ENCODE assay signal across 9 mouse cellular contexts in the genomic region with DNA sequence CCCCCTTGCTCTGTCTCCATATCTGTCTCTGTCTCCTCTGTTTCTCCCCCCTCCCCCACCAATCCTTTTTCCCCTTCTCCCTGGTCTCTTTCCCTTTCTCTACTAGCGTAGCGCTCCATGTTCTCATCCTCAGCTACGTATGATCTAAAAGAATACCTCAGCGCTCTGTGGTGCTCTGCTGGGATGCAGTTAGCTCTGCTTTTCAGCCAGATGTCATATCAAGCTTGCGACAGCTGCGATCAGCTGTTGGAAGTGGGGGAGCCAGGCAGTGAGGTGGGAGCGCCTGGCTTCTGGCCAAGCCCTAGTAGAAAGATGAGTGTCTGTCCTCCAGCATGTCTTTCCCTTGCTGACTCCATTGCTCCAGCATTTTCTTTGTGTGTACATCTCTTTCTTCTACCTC.
DNase-seq lines count a peak whose midpoint lies in the region; ATAC-seq and TF ChIP-seq lines count a peak whose summit lies in the region.
"Had no signal": no experiment of that assay in that cellular context is flagged by ENCODE, and none has a peak within 500 bp of the region (broad histone marks: within the 10 kb centered on the region; RNA-seq: fewer than 3 reads in every experiment).

No protein-coding gene starts in this region.

- intact Hi-C loops in left cerebral cortex, postnatal 10 days (cut with DNase I) = no loop called here

- no peak overlapping the region for H3K9ac ChIP-seq in forebrain, postnatal 0 days
- H3K9ac ChIP-seq in hindbrain, postnatal 0 days (replicated peaks; ENCODE audit: low read length) = peak overlapping the region; percentile 17; the same call in 1 of the 2 replicates
- no peak overlapping the region for H3K9ac ChIP-seq in liver, embryonic 11.5 days (ENCODE audit: low read depth, low read length)

- DNase-seq in left cerebral cortex, postnatal 10 days (ENCODE audit: extremely low spot score in 1 of 2, low spot score in 2 of 2) = peak; percentile 4 to 37
- no peak for DNase-seq in left cerebral cortex, adult 18-20 months (ENCODE audit: low spot score in 2 of 2)
- DNase-seq in forebrain, postnatal 0 days = peak; percentile 14
- peak; percentile 48 for DNase-seq in hindbrain, postnatal 0 days (ENCODE audit: low spot score)
- peak; percentile 65 for DNase-seq in lung, postnatal 36 days
- no peak for DNase-seq in adrenal gland, adult 18-20 months (ENCODE audit: low spot score in 2 of 2)
- no peak for DNase-seq in liver, embryonic 11.5 days (ENCODE audit: low spot score)

- H3K36me3 ChIP-seq in forebrain, postnatal 0 days (ENCODE audit: insufficient read depth) = no peaks in the 10 kb centered on the region
- no peaks in the 10 kb centered on the region for H3K36me3 ChIP-seq in hindbrain, postnatal 0 days (ENCODE audit: insufficient read depth, low read length)
- H3K36me3 ChIP-seq in liver, embryonic 11.5 days (ENCODE audit: control insufficient read depth, insufficient read depth, low read length) = no peaks in the 10 kb centered on the region
- H3K36me3 ChIP-seq: G1E had no signal

- H3K4me1 ChIP-seq in forebrain, postnatal 0 days (ENCODE audit: insufficient read depth) = no peaks in the 10 kb centered on the region
- H3K4me1 ChIP-seq in hindbrain, postnatal 0 days (ENCODE audit: insufficient read depth, low read length) = no peaks in the 10 kb centered on the region; the same call in 1 of the 2 replicates
- no peaks in the 10 kb centered on the region; the same call in none of the 2 replicates for H3K4me1 ChIP-seq in liver, embryonic 11.5 days (replicated peaks; ENCODE audit: control insufficient read depth, insufficient read depth, low read length)

- no peaks in the 10 kb centered on the region for H3K27me3 ChIP-seq in forebrain, postnatal 0 days (ENCODE audit: insufficient read depth, low read length)
- H3K27me3 ChIP-seq in hindbrain, postnatal 0 days (ENCODE audit: insufficient read depth, low read length) = no peaks in the 10 kb centered on the region
- no peaks in the 10 kb centered on the region for H3K27me3 ChIP-seq in liver, embryonic 11.5 days (replicated peaks; ENCODE audit: control insufficient read depth, insufficient read depth, low read length)

- no peak overlapping the region for H3K27ac ChIP-seq in forebrain, postnatal 0 days (ENCODE audit: low read depth, low read length)
- no peak overlapping the region for H3K27ac ChIP-seq in hindbrain, postnatal 0 days
- no peak overlapping the region for H3K27ac ChIP-seq in liver, embryonic 11.5 days (ENCODE audit: low read depth, low read length)

- peak; percentile 61 for ATAC-seq in forebrain, postnatal 0 days
- ATAC-seq in hindbrain, postnatal 0 days = peak; percentile 38; the same call in 1 of the 2 replicates
- no peak for ATAC-seq in liver, embryonic 11.5 days (replicated peaks; ENCODE audit: low FRiP score)
- no peak for ATAC-seq in activated CD4-positive, CD25-positive, alpha-beta regulatory T cell, adult 4 months

- 68% methylated on average over 7 of the region's 7 CpGs for WGBS in forebrain, postnatal 0 days
- 58% methylated on average over 7 of the region's 7 CpGs for WGBS in hindbrain, postnatal 0 days
- WGBS in liver, embryonic 11.5 days = 67% methylated on average over 7 of the region's 7 CpGs

- no peak for TF ChIP-seq CTCF in forebrain, postnatal 0 days (IDR thresholded peaks at IDR 0.05; ENCODE audit: low read depth)
- TF ChIP-seq CTCF in hindbrain, postnatal 0 days (IDR thresholded peaks at IDR 0.05; ENCODE audit: low read depth) = no peak

- no peak overlapping the region for H3K4me3 ChIP-seq in forebrain, postnatal 0 days (ENCODE audit: low read depth, low read length)
- no peak overlapping the region for H3K4me3 ChIP-seq in hindbrain, postnatal 0 days (ENCODE audit: low read length)
- no peak overlapping the region for H3K4me3 ChIP-seq in liver, embryonic 11.5 days (ENCODE audit: low read depth, low read length)

- no peak overlapping the region for H3K4me2 ChIP-seq in forebrain, postnatal 0 days (ENCODE audit: low read depth)
- no peak overlapping the region for H3K4me2 ChIP-seq in hindbrain, postnatal 0 days (ENCODE audit: low read depth, low read length)
- H3K4me2 ChIP-seq in liver, embryonic 11.5 days = no peak overlapping the region

- H3K9me3 ChIP-seq in forebrain, postnatal 0 days (ENCODE audit: low read length) = no peaks in the 10 kb centered on the region
- H3K9me3 ChIP-seq in hindbrain, postnatal 0 days (ENCODE audit: low read length) = no peaks in the 10 kb centered on the region
- no peaks in the 10 kb centered on the region for H3K9me3 ChIP-seq in liver, embryonic 11.5 days (ENCODE audit: control insufficient read depth, low read length)

Comparison
In these comparisons a context has a peak if more than half of its experiments do, and no peak if none do; other contexts are left out.
1. DNase-seq: peak in left cerebral cortex, postnatal 10 days (2 of 2), forebrain, postnatal 0 days (single experiment), hindbrain, postnatal 0 days (single experiment) and lung, postnatal 36 days (single experiment); none in left cerebral cortex, adult 18-20 months (0 of 2), adrenal gland, adult 18-20 months (0 of 2) and liver, embryonic 11.5 days (single experiment).
2. ATAC-seq: peak in forebrain, postnatal 0 days (single experiment) and hindbrain, postnatal 0 days (single experiment); none in liver, embryonic 11.5 days (single experiment) and activated CD4-positive, CD25-positive, alpha-beta regulatory T cell, adult 4 months (single experiment).